Mouse (Mus musculus) macrophage (primary cell): ENCODE data around the gene Hpcal4. TPM values are rescaled to one million over a fixed set of nuclear protein-coding genes. Genes with fewer than 3 reads are reported as not detected.

Experiments used
- H3K27ac ChIP-seq: fragments of 350-480 bp; formaldehyde crosslinking; 2 replicates; pipeline ENCODE4 v1.9.0; 2021
- H3K36me3 ChIP-seq: fragments of 350-480 bp; formaldehyde crosslinking; 2 replicates; pipeline ENCODE4 v1.9.0; 2021; ENCODE audit errors: inconsistent target
- H3K4me3 ChIP-seq: fragments of 350-480 bp; formaldehyde crosslinking; 2 replicates; pipeline ENCODE4 v1.9.0; 2021; ENCODE audit errors: inconsistent target
- H3K79me2 ChIP-seq: fragments of 350-480 bp; formaldehyde crosslinking; 2 replicates; pipeline ENCODE4 v1.9.0; 2021; ENCODE audit errors: inconsistent target
- WGBS: methylation state at CpG from one replicate; pipeline ENCODE4 v1.1.7; 2026; ENCODE audit warnings: inconsistent platforms; ENCODE audit not compliant: missing documents; 5-methylcytosine and 5-hydroxymethylcytosine counted together
- polyA plus RNA-seq: library from polyadenylated mRNA; stranded (reverse); fragments of 250-400 nt; gene quantifications from 3 replicates; pipeline ENCODE4 v1.2.4, GENCODE M21; 2018; ENCODE audit warnings: inconsistent platforms

Hpcal4 gene
- polyA plus RNA-seq, 1 experiment from 2014 or later: not detected

GRCm38 (mm10) chr4:123219720-123220357 is 36.8 kb downstream of the Hpcal4 start:
- Histone ChIP-seq H3K27ac (no peak overlapping the region), H3K36me3 (no peaks in the 10 kb centered on the region), H3K4me3 (no peak overlapping the region), H3K79me2 (no peaks in the 10 kb centered on the region)
- 63% methylated on average over 15 of the region's 15 CpGs for WGBS

- Histone ChIP-seq H3K27ac (no peak overlapping the region), H3K36me3 (no peaks in the 10 kb centered on the region), H3K79me2 (no peaks in the 10 kb centered on the region), H3K4me3 (no peak overlapping the region)
- 89% methylated on average over 4 of the region's 4 CpGs for WGBS
These were observed 37.6 kb downstream of the Hpcal4 start for GRCm38 (mm10) chr4:123220637-123221036.

GRCm38 (mm10) chr4:123223309-123223708 is 40.3 kb downstream of the Hpcal4 start:
- Histone ChIP-seq H3K36me3 (no peaks in the 10 kb centered on the region), H3K4me3 (no peak overlapping the region), H3K27ac (no peak overlapping the region), H3K79me2 (no peaks in the 10 kb centered on the region)
- 89% methylated on average over 3 of the region's 3 CpGs for WGBS

GRCm38 (mm10) chr4:123225718-123226403 is 42.8 kb downstream of the Hpcal4 start:
- H3K27ac ChIP-seq: no peak overlapping the region
- no peak overlapping the region for H3K4me3 ChIP-seq
- WGBS: 90% methylated on average over 10 of the region's 10 CpGs

GRCm38 (mm10) chr4:123227707-123228106 is 44.7 kb downstream of the Hpcal4 start:
- H3K79me2 ChIP-seq: no peaks in the 10 kb centered on the region
- no peak overlapping the region for H3K4me3 ChIP-seq
- H3K27ac ChIP-seq: no peak overlapping the region
- no peaks in the 10 kb centered on the region for H3K36me3 ChIP-seq
- 86% methylated on average over 4 of the region's 4 CpGs for WGBS

More at GRCm38 (mm10) chr4:123225718-123226403, 42.8 kb downstream of the Hpcal4 start:
- Histone ChIP-seq H3K36me3 (no peaks in the 10 kb centered on the region), H3K79me2 (no peaks in the 10 kb centered on the region)

GRCm38 (mm10) chr4:123228270-123228669 is 45.2 kb downstream of the Hpcal4 start:
- 73% methylated on average over 2 of the region's 2 CpGs for WGBS
- no peaks in the 10 kb centered on the region for H3K36me3 ChIP-seq
- no peak overlapping the region for H3K4me3 ChIP-seq
- H3K79me2 ChIP-seq: no peaks in the 10 kb centered on the region
- H3K27ac ChIP-seq: no peak overlapping the region

- Histone ChIP-seq H3K79me2 (no peaks in the 10 kb centered on the region), H3K36me3 (no peaks in the 10 kb centered on the region), H3K27ac (no peak overlapping the region), H3K4me3 (no peak overlapping the region)
- 78% methylated on average over 11 of the region's 11 CpGs for WGBS
These were observed 46.1 kb downstream of the Hpcal4 start for GRCm38 (mm10) chr4:123229166-123229565.

GRCm38 (mm10) chr4:123232841-123233240 is 49.8 kb downstream of the Hpcal4 start:
- WGBS: 26% methylated on average over 3 of the region's 3 CpGs
- Histone ChIP-seq H3K4me3 (no peak overlapping the region), H3K36me3 (no peaks in the 10 kb centered on the region), H3K27ac (no peak overlapping the region), H3K79me2 (no peaks in the 10 kb centered on the region)

- Histone ChIP-seq H3K27ac (no peak within 1 kb of the TSS), H3K4me3 (no peak within 1 kb of the TSS), H3K79me2 (no peaks in the 10 kb centered on the region), H3K36me3 (no peaks in the 10 kb centered on the region)
- 3% methylated on average over 41 of the region's 52 CpGs for WGBS
These were observed 50.6 kb downstream of the Hpcal4 start, which contains the start of gene Heyl for GRCm38 (mm10) chr4:123233492-123234084. Gene Heyl (plus strand): TSS chr4:123233556.

GRCm38 (mm10) chr4:123235835-123236430 is 52.9 kb downstream of the Hpcal4 start:
- no peaks in the 10 kb centered on the region for H3K79me2 ChIP-seq

GRCm38 (mm10) chr4:123236431-123237031 is 53.5 kb downstream of the Hpcal4 start:
- H3K27ac ChIP-seq: no peak overlapping the region

More at GRCm38 (mm10) chr4:123235835-123236430, 52.9 kb downstream of the Hpcal4 start:
- 91% methylated on average over 9 of the region's 9 CpGs for WGBS
- no peak overlapping the region for H3K4me3 ChIP-seq
- H3K27ac ChIP-seq: no peak overlapping the region
- H3K36me3 ChIP-seq: no peaks in the 10 kb centered on the region

GRCm38 (mm10) chr4:123237386-123238266 is 54.6 kb downstream of the Hpcal4 start:
- Histone ChIP-seq H3K27ac (no peak overlapping the region), H3K79me2 (no peaks in the 10 kb centered on the region)

More at GRCm38 (mm10) chr4:123236431-123237031, 53.5 kb downstream of the Hpcal4 start:
- 78% methylated on average over 12 of the region's 13 CpGs for WGBS
- Histone ChIP-seq H3K79me2 (no peaks in the 10 kb centered on the region), H3K4me3 (no peak overlapping the region), H3K36me3 (no peaks in the 10 kb centered on the region)

GRCm38 (mm10) chr4:123239361-123240203 is 56.6 kb downstream of the Hpcal4 start:
- H3K4me3 ChIP-seq: no peak overlapping the region
- H3K27ac ChIP-seq: no peak overlapping the region
- no peaks in the 10 kb centered on the region for H3K79me2 ChIP-seq
- 16% methylated on average over 58 of the region's 58 CpGs for WGBS
- no peaks in the 10 kb centered on the region for H3K36me3 ChIP-seq

More at GRCm38 (mm10) chr4:123237386-123238266, 54.6 kb downstream of the Hpcal4 start:
- Histone ChIP-seq H3K4me3 (no peak overlapping the region), H3K36me3 (no peaks in the 10 kb centered on the region)
- 95% methylated on average over 6 of the region's 6 CpGs for WGBS
